Mouse (Mus musculus) heart, postnatal 0 days (tissue): Measurements from ENCODE around the gene Parp11. TPM values are rescaled to one million over a fixed set of nuclear protein-coding genes. Genes with fewer than 3 reads are reported as not detected.

ENCODE experiments used
- ATAC-seq: fragments of 200-750 bp; cut with Nextera tagmentation; 2 replicates; pipeline ENCODE4 v1.8.0; 2017; ENCODE audit warnings: low read depth, moderate number of reproducible peaks, moderate library complexity; ENCODE audit not compliant: insufficient read depth
- DNase-seq: peaks from one replicate; pipeline ENCODE4 v3.0.0-alpha.2; 2016; ENCODE audit warnings: low spot score
- H3K27ac ChIP-seq: fragments of 300-500 bp; sonication (generic); 2 replicates; pipeline ENCODE4 v1.5.1; 2014; ENCODE audit warnings: low read depth, mild to moderate bottlenecking
- H3K27me3 ChIP-seq: fragments of 300-500 bp; sonication (generic); 2 replicates; pipeline ENCODE4 v1.6.1; 2014; ENCODE audit warnings: low read length, mixed read lengths; ENCODE audit not compliant: control insufficient read depth, insufficient read depth
- H3K36me3 ChIP-seq: fragments of 300-500 bp; sonication (generic); replicated peaks from 2 replicates; pipeline ENCODE4 v1.6.1; 2014; ENCODE audit warnings: low read length, mixed read lengths; ENCODE audit not compliant: control insufficient read depth, insufficient read depth
- H3K4me1 ChIP-seq: fragments of 300-500 bp; sonication (generic); 2 replicates; pipeline ENCODE4 v1.6.1; 2014; ENCODE audit warnings: antibody characterized with exemption; ENCODE audit not compliant: control insufficient read depth, insufficient read depth
- H3K4me2 ChIP-seq: fragments of 300-500 bp; sonication (generic); 2 replicates; pipeline ENCODE4 v1.6.1; 2014; ENCODE audit warnings: low read depth, mild to moderate bottlenecking, low read length, moderate library complexity
- H3K4me3 ChIP-seq: fragments of 300-500 bp; sonication (generic); 2 replicates; pipeline ENCODE4 v1.5.1; 2014; ENCODE audit warnings: low read depth, low read length
- H3K9ac ChIP-seq: fragments of 300-500 bp; sonication (generic); replicated peaks from 2 replicates; pipeline ENCODE4 v1.6.1; 2014; ENCODE audit warnings: low read depth, low read length, mixed read lengths
- H3K9me3 ChIP-seq: fragments of 300-500 bp; sonication (generic); replicated peaks from 2 replicates; pipeline ENCODE4 v1.6.1; 2016; ENCODE audit warnings: low read length; ENCODE audit not compliant: control insufficient read depth
- CTCF ChIP-seq: IDR thresholded peaks from 2 replicates; pipeline ENCODE4 v1.5.1; 2016; ENCODE audit warnings: antibody characterized with exemption, control low read depth, low read depth
- EP300 ChIP-seq: IDR thresholded peaks from 2 replicates; pipeline ENCODE4 v1.6.1; 2016; ENCODE audit warnings: antibody characterized with exemption, low read depth
- WGBS: fragments of 180-500 bp; shearing (Covaris S2); extraction: QIAGEN DNeasy Blood & Tissue Kit; methylation state at CpG from one replicate; pipeline ENCODE4 v1.1.7; 2014; 5-methylcytosine and 5-hydroxymethylcytosine counted together
- polyA plus RNA-seq: library from polyadenylated mRNA; unstranded; fragments of >200 nt; fragmentation: Nextera tagmentation; extraction: Ambion mirVana; gene quantifications from 2 replicates; pipeline ENCODE4 v1.2.1, GENCODE M21; 2015
- total RNA-seq: library from RNA; depleted of rRNA; stranded (reverse); fragments of >200 nt; gene quantifications from 2 replicates; pipeline ENCODE4 v1.2.3, GENCODE M21; 2014; ENCODE audit warnings: low replicate concordance

Parp11 gene
- total and polyA plus RNA-seq, 2 experiments from 2014 or later: 7.6 to 8.8 TPM

DNA sequence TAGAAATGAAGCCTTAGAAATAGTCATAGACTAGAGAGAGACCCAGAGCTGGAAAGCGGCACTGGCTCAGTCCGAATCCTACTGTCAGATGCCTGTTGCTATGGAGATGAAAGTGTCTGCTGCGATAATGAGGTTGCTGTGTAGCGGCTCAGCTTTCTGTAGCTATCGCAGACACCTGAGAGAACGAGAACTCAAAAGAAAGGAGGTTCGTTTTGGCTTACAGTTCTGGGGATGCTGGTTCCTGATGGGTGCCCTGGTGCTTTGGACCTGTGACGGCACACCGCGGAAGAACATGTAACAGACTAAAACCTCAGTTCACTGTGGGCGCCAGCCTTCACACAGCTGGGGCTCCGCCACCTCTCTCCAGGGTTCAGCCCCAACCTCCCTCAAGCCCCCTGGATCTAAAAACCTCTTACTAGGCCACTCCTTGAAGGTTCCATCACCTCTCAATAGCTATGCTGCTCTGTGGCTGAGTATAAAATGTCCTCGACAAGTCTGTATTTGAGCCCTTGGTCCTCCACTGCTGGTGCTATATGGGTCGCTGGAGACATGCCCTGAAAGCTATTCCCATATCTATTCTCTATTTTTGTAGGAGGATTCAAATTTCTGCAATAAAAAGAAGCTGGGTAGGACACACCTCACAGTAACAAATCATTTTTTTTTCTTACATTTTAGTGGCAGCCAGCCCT is 6.1 kb upstream of the Parp11 start:
- Histone ChIP-seq H3K4me2 (no peak overlapping the region), H3K27ac (no peak overlapping the region), H3K27me3 (no peaks in the 10 kb centered on the region; the same call in 1 of the 2 replicates), H3K9me3 (no peaks in the 10 kb centered on the region), H3K4me3 (no peak overlapping the region), H3K36me3 (no peaks in the 10 kb centered on the region), H3K9ac (no peak overlapping the region), H3K4me1 (peaks cover 8% of the 10 kb centered on the region)
- ATAC-seq (no peak), DNase-seq (no peak)
- TF ChIP-seq EP300 (no peak), CTCF (no peak)
- WGBS: 49% methylated on average over 14 of the region's 14 CpGs

DNA sequence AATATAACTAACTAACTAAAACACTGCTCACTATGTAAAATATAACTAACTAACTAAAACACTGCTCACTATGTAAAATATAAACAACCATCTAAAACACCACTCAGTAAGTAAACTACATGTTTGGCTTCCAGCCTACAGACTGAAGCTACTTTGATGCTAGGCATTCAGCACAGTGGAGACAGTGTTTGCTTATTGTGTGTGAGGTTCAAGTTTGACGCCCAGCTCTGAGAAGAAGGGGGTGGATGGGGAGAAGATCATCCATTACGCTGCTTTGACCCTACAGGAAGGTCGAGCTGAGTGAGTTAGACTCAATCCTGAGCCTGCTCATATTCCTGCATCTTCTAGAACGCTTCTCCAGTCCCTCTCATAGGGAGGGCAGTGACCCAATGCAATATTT is 4.1 kb upstream of the Parp11 start:
- 58% methylated on average over 4 of the region's 4 CpGs for WGBS
- Histone ChIP-seq H3K9me3 (no peaks in the 10 kb centered on the region), H3K4me1 (peaks cover 8% of the 10 kb centered on the region), H3K9ac (no peak overlapping the region), H3K4me2 (no peak overlapping the region), H3K4me3 (no peak overlapping the region), H3K36me3 (no peaks in the 10 kb centered on the region), H3K27ac (no peak overlapping the region), H3K27me3 (peaks cover 6% of the 10 kb centered on the region; the same call in 1 of the 2 replicates)
- ATAC-seq: no peak
- no peak for DNase-seq
- TF ChIP-seq CTCF: no peak
- TF ChIP-seq EP300: no peak

DNA sequence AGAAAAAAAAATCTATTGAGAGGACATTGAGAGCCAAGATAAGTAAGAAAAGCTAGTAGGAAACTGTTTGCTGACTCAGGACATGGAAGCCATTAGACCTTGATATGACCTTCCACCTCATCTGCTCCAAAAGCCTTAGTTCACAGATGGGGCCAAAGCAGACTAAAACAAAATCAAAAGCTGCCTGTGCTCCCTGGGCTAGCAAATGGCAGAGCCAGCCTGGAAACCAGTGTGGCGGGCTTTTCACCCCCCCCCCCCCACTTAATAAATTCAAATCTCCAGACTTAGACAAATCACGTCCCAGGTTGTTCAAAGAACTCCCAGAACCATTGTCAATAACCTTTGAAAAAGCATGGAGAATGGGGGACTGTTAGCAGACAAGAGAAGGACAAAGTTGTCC is 2.7 kb upstream of the Parp11 start:
- Histone ChIP-seq H3K9me3 (no peaks in the 10 kb centered on the region), H3K27ac (no peak overlapping the region), H3K4me3 (no peak overlapping the region), H3K4me1 (peaks cover 7% of the 10 kb centered on the region), H3K9ac (no peak overlapping the region), H3K4me2 (no peak overlapping the region), H3K36me3 (no peaks in the 10 kb centered on the region), H3K27me3 (peaks cover 12% of the 10 kb centered on the region; the same call in 1 of the 2 replicates)
- no peak for TF ChIP-seq CTCF
- no peak for TF ChIP-seq EP300
- no peak for DNase-seq
- 75% methylated on average over 2 of the region's 2 CpGs for WGBS
- no peak for ATAC-seq

DNA sequence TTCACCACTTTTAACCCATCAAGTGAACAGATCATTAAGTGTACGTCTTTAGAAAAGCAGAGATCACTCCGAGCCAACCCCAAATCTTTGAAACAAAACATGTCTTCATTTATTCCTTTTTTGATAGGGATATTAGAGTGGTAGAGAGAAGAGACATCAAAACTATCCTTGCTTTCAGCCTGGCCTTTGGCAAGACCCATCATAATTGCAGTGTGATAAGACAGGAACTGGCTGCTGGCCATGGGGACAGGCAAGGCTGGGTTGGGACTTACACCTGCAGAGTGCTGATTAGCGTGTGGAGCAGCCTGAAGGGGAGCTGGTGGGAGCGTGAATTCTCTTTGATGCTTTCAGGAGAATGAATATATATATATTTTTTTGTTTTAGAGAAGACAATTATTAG is 2.2 kb upstream of the Parp11 start:
- WGBS: 37% methylated on average over 4 of the region's 4 CpGs
- no peak overlapping the region for H3K9ac ChIP-seq

DNA sequence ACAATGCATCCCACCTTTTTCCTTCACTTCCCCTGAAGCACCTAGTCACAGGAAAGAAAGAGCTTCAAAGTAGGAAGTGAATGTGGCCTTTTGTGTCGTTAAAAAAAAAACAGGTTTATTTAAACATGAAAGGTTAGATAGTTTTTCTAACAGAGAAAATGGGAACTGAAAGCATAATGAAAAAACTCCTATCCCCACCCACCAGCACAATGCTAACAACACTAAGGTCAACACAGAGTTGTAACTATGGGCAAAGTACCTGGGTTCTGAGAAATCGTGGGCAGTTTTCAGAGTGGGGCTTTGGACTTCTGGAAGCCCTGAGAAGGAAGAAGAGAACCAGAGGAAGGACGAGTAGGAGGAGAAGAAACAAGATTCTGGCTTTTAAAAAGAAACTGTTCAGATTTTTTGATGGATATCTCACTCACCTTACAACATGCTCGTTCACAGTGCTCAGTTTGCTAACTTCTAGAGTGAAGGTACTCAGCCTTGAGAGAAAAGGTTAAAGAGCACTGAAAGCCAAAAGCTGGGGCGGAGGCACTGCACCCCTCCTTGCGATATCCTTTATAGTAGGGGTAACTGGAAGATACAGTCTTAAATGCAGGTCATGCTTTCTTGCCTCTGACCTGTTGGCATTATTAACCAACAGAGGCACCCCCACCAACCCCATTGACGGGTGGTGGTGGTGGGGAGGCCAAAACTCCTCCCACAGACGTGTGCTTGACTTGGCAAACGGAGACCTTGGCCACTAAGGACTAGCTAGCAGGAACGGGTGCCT is 1.2 kb downstream of the Parp11 start:
- no peak overlapping the region for H3K4me2 ChIP-seq
- no peak overlapping the region for H3K4me3 ChIP-seq
- no peak for DNase-seq
- WGBS: 50% methylated on average over 10 of the region's 10 CpGs
- H3K27ac ChIP-seq: no peak overlapping the region
- H3K9me3 ChIP-seq: no peaks in the 10 kb centered on the region
- ATAC-seq: no peak
- H3K4me1 ChIP-seq: peaks cover 4% of the 10 kb centered on the region; the same call in 1 of the 2 replicates
- TF ChIP-seq EP300 (no peak), CTCF (no peak)
- no peaks in the 10 kb centered on the region for H3K36me3 ChIP-seq
- H3K9ac ChIP-seq: no peak overlapping the region
- H3K27me3 ChIP-seq: 0 out of 2 replicates have a peak, but pooled peaks cover 18% of the 10 kb centered on the region

More for the DNA sequence above, 2.2 kb upstream of the Parp11 start:
- no peaks in the 10 kb centered on the region for H3K9me3 ChIP-seq
- no peaks in the 10 kb centered on the region for H3K36me3 ChIP-seq
- peaks cover 4% of the 10 kb centered on the region; the same call in 1 of the 2 replicates for H3K4me1 ChIP-seq
- TF ChIP-seq EP300: no peak
- TF ChIP-seq CTCF: no peak
- H3K27ac ChIP-seq: no peak overlapping the region
- peaks cover 12% of the 10 kb centered on the region; the same call in 1 of the 2 replicates for H3K27me3 ChIP-seq
- ATAC-seq: 0 out of 2 replicates have a peak, but pooled peaks have one; percentile 33
- no peak overlapping the region for H3K4me3 ChIP-seq
- H3K4me2 ChIP-seq: no peak overlapping the region
- DNase-seq: peak; percentile 30
